31 mouse cellular contexts compared by ENCODE assay signal in the genomic region with DNA sequence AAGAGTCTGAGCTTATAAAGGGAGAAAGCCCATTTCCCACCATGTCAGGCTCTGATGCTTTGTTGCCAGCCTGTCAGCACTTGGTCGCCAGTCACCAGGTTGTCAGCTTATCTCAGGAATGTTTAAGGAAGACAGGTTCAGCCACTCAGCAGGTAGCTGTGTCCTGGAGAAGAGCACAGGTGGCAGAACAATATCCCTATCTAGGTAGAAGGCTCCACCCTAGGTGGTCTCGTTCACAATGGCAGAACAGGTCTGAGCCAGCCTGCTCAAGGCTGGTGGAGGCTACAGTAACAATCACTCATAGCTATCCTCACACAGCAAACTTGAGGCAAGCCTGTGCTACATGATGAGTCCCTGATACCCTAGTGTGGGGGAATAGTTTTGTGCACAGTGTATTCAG. TPM values are rescaled to one million over a fixed set of nuclear protein-coding genes. Genes with fewer than 3 reads are reported as not detected.
"Had no signal": no experiment of that assay in that cellular context is flagged by ENCODE, and none has a peak within 500 bp of the region (broad histone marks: within the 10 kb centered on the region; RNA-seq: fewer than 3 reads in every experiment).

No protein-coding gene starts in this region.

- H3K4me3 ChIP-seq: limb, embryonic 10.5 days; limb, embryonic 12.5 days; limb, embryonic 13.5 days; limb, embryonic 15.5 days; liver, embryonic 12.5 days; liver, embryonic 13.5 days; liver, embryonic 15.5 days; lung, embryonic 15.5 days; megakaryocyte, embryonic 14.5 days; midbrain, embryonic 12.5 days; midbrain, embryonic 13.5 days; midbrain, embryonic 15.5 days; myocyte; neural tube, embryonic 12.5 days; neural tube, embryonic 13.5 days had no signal

- H3K27ac ChIP-seq: limb, embryonic 10.5 days; limb, embryonic 12.5 days; limb, embryonic 13.5 days; limb, embryonic 15.5 days; liver, embryonic 12.5 days; liver, embryonic 13.5 days; liver, embryonic 14.5 days; liver, embryonic 15.5 days; lung, embryonic 15.5 days; macrophage; midbrain, embryonic 12.5 days; midbrain, embryonic 13.5 days; midbrain, embryonic 15.5 days; neural tube, embryonic 12.5 days; neural tube, embryonic 13.5 days had no signal

- DNase-seq: left cerebral cortex, postnatal 4 days; liver; liver, embryonic 13.5 days; liver, postnatal 0 days; lung, adult 18-20 months; lung, adult 2 months; lung, embryonic 14.5 days; lung, postnatal 10 days; lung, postnatal 14 days; lung, postnatal 36 days; lung, postnatal 4 days; midbrain, embryonic 14.5 days had no signal

- H3K4me1 ChIP-seq: limb, embryonic 10.5 days; limb, embryonic 12.5 days; limb, embryonic 13.5 days; limb, embryonic 15.5 days; liver, embryonic 12.5 days; liver, embryonic 13.5 days; liver, embryonic 15.5 days; lung, embryonic 15.5 days; midbrain, embryonic 12.5 days; midbrain, embryonic 13.5 days; midbrain, embryonic 15.5 days; neural tube, embryonic 12.5 days; neural tube, embryonic 13.5 days had no signal

- ATAC-seq: liver, embryonic 12.5 days; liver, postnatal 0 days; lung, postnatal 0 days; midbrain, embryonic 13.5 days; midbrain, embryonic 15.5 days; midbrain, embryonic 16.5 days had no signal

- H3K27me3 ChIP-seq: limb, embryonic 12.5 days; limb, embryonic 13.5 days; limb, embryonic 15.5 days; liver, embryonic 12.5 days; liver, embryonic 13.5 days; liver, embryonic 15.5 days; lung, embryonic 15.5 days; megakaryocyte, embryonic 14.5 days; midbrain, embryonic 12.5 days; midbrain, embryonic 13.5 days; midbrain, embryonic 15.5 days; neural tube, embryonic 12.5 days; neural tube, embryonic 13.5 days had no signal

- H3K9me3 ChIP-seq: limb, embryonic 10.5 days; limb, embryonic 15.5 days; liver, embryonic 12.5 days; liver, embryonic 13.5 days; liver, embryonic 15.5 days; midbrain, embryonic 13.5 days; midbrain, embryonic 15.5 days had no signal

RNA-seq across cellular contexts. Expression of gene Zfp114, which starts 16.5 kb away (rescaled TPM):
- total RNA-seq: monocyte, adult 5-6 weeks had no signal
- polyA plus RNA-seq: macrophage, myocyte had no signal
